Mouse (Mus musculus) megakaryocyte progenitor cell, adult 5-6 weeks (primary cell): ENCODE data around the gene Rhbdl3. TPM values are rescaled to one million over a fixed set of nuclear protein-coding genes. Genes with fewer than 3 reads are reported as not detected.

Experiments
- ATAC-seq: replicated peaks from 2 replicates; pipeline ENCODE4 v1.8.0; 2016; ENCODE audit warnings: mild to moderate bottlenecking, moderate TSS enrichment, inconsistent platforms; ENCODE audit not compliant: poor library complexity
- total RNA-seq, 2 experiments: library from RNA; stranded (forward) in 1 of 2; stranded (reverse) in 1 of 2; fragments of 157-497, 149-512 nt in 1 of 2; fragments of 200-1000 nt in 1 of 2; gene quantifications; 2 replicates each; pipeline versions ENCODE4 v1.2.3 to v1.2.4; 2015 to 2017

The Rhbdl3 gene
- total RNA-seq (2015), result 0.42 and 0.52 TPM in 2 replicates
- 0.50 and 1.0 TPM in 2 replicates for total RNA-seq (2017)

DNA sequence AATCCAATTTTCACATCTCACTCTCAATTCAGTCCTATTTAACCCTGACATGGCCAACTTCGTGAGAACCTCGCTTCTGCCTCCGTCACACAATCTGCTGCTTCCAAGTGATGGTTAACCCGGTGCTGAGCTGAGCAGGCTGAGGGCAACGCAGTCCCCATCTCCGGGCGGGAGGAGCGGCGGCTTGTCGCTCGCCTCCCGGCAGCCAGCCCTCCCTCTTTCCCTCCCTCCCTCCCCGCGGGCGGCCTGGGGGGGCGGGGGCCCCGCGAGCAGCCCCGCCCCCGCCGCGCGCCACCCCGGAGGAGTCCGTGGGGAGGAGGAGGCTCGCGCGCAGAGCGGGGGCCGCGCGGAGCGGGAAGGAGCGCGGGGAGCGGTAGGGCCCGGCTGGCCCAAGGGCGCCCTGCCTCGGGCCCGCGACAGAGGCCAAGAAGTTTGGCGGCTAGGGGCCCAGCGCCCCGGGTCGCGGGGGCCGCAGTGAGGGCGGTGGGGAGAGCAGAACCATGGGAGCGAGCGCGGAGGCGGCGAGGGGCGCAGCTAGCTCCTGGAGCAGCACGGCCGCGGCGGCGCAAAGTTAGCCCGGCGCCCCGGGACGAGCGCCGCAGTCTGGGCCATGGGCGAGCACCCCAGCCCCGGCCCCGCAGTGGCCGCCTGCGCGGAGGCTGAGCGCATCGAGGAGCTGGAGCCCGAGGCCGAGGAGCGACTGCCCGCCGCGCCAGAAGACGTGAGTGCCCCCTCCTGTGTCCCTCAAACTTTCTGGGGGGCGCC is at the start of gene Rhbdl3:
Gene Rhbdl3, plus strand, starts transcription at position 362 of the 765 bp plus-strand sequence.
- no peak for ATAC-seq

DNA sequence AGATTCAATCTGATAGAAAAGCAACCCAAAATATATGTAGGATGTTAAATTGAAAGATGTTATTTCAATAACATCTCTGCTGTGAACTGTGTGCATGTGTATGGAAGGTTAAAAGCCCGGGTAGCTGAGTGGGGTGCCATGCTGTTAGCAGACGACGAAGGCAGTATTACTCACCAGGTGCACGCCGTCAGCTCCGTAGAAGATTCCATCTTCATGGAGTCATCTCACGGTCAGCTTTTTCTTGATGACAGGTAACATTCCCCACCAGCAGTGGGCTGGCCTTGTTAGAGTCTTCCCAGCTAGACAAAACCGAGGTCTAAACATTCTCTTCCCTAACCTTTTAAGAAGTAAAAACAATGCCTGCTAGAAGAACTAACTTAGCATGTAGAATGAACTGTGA is 36.6 kb upstream of the Rhbdl3 start:
- ATAC-seq, result no peak

- no peak for ATAC-seq
These were observed 29.6 kb upstream of the Rhbdl3 start for GRCm38 (mm10) chr11:80271096-80271495.

GRCm38 (mm10) chr11:80275011-80275410 is 25.7 kb upstream of the Rhbdl3 start:
- ATAC-seq, result no peak

- no peak for ATAC-seq
These were observed 22.7 kb upstream of the Rhbdl3 start for GRCm38 (mm10) chr11:80278054-80278453.

GRCm38 (mm10) chr11:80283786-80284185 is 16.9 kb upstream of the Rhbdl3 start:
- no peak for ATAC-seq

DNA sequence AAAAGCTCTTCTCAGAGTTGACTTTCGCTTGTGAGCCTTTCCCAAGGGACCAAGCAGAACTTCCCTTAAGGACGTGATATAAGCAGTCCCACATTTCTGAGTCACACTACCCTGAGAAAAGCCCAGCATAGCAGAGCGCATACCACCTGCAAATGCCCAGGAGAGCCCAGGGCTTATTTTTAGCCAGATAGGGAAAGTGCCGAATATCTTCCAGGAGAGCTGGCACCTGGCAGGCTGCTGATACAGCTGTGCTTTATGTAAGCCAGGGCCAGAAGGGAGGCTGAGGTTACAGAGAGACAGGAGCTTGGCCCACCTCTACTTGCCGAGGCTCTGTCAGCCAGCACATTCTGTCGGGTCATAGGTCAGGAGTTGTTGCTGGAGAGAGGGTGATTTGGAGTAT is 16.1 kb upstream of the Rhbdl3 start:
- ATAC-seq, result no peak

- peak; percentile 77 for ATAC-seq
These were observed 13.6 kb upstream of the Rhbdl3 start for GRCm38 (mm10) chr11:80287150-80287549.

DNA sequence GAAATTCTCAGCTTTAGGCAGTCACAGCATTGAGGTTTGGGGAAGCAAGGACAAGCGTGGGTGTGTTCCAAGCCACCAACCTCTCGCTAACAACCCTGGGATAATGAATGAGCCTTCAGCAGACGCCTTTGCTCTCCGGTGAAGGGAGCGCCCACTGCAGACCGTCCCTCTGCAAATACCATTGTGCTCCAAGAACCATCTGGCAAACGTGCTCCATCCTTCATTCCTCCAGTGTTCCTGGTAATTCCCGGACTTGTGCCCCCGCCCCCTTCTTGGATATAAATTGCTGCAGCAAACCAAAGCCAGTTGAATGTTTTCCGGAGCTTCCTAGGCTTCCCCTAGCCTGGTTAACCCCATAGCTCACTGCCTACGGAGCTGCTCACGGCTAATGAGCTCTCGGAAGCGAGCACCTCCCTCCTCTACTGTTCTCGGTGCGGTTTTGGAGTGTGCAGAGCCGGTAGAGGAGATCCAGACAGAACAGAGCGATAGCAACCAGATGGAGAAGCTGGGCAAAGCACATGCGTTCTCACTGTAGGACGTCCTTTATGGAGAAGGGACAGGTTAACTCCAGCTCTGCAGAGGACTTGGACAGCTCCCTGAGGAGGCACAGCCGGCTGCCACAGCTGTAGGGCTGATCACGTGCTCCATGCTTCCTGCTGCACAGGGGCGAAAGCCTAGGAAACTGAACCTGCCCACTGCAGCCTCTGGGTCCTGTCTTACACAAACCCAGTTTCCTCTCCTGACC is 10.8 kb upstream of the Rhbdl3 start:
- peak; percentile 78 for ATAC-seq

- no peak for ATAC-seq
These were observed 9.7 kb upstream of the Rhbdl3 start for GRCm38 (mm10) chr11:80291004-80291403.

GRCm38 (mm10) chr11:80292463-80292862 is 8.2 kb upstream of the Rhbdl3 start:
- no peak for ATAC-seq

DNA sequence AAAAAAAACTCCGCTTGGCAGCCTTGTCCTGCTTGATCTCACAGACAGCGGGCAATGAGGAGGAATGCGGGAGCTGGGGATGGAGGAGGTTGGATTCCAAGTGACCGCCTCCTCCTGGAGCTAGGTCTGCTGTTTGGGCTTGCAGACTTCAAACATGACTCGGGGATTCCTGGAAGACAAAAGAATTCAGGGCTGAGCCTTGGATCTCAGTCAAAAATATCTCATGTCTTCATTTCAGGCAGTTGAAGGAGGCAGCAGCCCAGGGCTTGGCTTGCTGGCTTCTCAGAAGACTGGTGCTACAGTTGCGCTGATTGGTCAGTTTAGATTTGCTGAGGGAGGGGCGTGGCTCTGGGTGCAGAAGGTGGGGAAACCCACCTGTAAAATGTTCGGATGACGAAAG is 5.6 kb upstream of the Rhbdl3 start:
- no peak for ATAC-seq

DNA sequence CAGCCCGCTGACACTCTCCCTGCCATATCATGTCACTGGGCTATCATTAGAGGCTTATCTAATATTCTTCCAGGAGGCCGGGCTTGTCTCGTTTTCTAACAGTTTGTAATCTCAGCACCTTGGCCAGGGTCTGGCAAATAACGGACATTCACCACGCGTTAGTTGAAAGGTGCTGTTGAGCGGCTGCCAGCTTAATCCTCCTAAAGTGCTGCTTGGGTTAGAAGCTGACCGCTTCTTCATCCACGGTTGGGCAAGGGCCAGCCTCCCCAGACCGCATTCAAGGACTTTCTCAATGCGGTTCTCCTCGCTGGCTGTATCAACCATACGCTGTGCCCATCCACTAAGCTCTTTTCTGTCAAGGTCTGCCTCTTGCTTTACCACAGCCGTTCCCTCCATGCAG is 4.9 kb upstream of the Rhbdl3 start:
- ATAC-seq, result no peak

- no peak for ATAC-seq
These were observed 1.0 kb upstream of the Rhbdl3 start for GRCm38 (mm10) chr11:80299513-80300235.

- peak; percentile 33; the same call in 1 of the 2 replicates for ATAC-seq
These were observed 769 bp downstream of the Rhbdl3 start for GRCm38 (mm10) chr11:80301316-80302045.

DNA sequence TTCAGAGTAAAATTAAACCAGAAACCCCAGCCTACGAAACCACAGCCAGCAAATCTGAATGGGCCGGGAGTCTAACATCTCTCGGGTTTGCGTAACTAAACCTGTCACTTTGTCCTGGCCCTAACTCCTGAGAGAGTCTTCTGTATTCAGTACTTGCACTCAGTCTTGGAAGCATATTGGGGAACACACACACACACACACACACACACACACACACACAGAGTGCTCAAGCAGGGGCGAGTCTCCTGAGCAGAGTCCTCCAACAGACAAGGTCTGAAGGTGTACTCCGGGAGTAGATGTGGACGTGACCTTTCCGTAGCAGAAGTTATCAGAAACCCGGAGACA is 1.3 kb downstream of the Rhbdl3 start:
- 0 out of 2 replicates have a peak, but pooled peaks have one; percentile 16 for ATAC-seq

DNA sequence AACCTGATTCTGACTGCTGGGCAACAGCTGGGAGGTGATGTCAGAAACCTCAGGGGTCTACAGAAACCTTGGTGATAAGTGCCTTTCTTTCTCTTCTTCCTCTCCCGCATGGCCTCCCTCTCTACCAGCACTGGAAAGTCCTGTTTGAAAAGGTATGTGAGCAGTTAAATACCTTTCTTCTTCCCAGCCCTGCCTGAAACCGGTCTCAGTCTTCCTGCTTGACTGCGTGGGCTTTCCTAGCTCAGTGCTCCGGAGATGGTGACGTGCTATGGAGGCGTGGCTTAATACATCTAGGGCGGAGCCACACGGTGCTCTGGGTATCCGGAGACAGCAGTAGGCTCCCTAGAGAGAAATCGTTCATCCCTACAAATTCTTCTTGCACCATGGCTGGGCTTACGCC is 1.8 kb downstream of the Rhbdl3 start:
- ATAC-seq, result peak; percentile 86

- no peak for ATAC-seq
These were observed 3.0 kb downstream of the Rhbdl3 start for GRCm38 (mm10) chr11:80303746-80304145.

DNA sequence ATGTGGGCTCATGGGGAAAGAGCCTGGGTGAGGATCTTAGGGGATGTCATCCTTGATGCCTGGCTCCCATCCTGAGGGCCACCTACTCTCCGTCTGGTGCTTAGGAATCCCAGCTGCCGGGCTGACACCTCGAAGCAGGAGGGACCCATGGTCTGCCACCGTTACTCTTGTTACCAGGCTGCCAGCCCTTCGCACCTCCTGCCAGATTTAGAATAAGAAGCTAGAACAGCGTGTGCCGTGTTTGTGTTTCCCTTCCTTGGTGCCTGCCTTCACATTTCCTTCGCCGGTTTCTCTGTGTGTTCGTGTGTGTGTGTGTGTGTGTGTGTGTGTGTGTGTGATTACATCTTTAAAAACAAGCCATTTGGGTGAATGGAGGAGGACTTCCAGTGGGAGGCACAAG is 4.1 kb downstream of the Rhbdl3 start:
- ATAC-seq, result no peak

DNA sequence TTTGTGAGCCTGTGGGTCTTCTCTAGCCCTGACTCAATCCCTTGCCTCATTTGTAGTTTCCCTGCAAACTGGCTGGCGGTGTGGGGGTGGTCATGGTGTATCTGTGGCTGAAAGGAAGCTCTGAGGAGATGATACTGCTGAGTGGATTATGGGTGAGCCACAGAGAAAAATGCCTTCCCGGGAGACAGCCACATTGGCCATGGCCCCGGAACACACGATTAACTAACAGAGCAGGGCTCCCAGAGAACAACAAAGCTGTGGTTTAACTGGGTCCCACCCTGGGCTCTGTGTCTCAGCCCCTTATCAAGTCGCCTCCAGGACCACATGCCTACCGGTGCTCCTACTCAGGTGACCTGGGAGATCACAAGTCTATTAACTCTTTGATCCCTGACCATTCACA is 7.8 kb downstream of the Rhbdl3 start:
- ATAC-seq, result no peak

DNA sequence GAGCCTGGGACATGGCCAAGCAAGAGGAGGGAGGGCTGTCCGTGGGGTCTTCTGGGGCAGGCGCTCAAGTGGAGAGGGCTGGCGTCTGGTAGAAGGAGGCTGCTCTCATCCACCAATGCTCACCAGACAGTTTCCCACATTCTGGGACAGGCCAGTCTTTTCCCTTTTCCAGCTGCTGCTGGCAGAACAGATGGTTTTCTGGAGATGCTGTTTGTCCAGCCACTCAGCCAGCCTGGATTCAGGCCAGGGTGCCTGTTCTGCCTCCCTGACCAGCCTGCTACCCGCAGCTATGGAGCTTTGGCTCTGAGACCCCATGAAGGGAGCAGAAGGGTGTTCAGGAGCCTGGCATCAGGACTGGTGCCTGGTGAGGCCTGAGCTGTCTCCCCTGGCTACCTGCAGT is 10.6 kb downstream of the Rhbdl3 start:
- no peak for ATAC-seq
